Mouse (Mus musculus) lung, embryonic 14.5 days (tissue): ENCODE data around the gene Gm20605. TPM values are rescaled to one million over a fixed set of nuclear protein-coding genes. Genes with fewer than 3 reads are reported as not detected.
A peak's percentile ranks its signal among the peaks of the same experiment; 100 is the strongest.

ENCODE experiments used
- ATAC-seq: fragments of 200-750 bp; cut with Nextera tagmentation; 2 replicates; pipeline ENCODE4 v1.8.0; 2017; ENCODE audit warnings: mild to moderate bottlenecking, moderate TSS enrichment, moderate library complexity; ENCODE audit not compliant: insufficient read depth
- DNase-seq: peaks from one replicate; pipeline ENCODE4 v3.0.0-alpha.2; 2015
- H3K27ac ChIP-seq: fragments of 300-500 bp; sonication (generic); 2 replicates; pipeline ENCODE4 v1.5.1; 2014; ENCODE audit warnings: low read depth, mild to moderate bottlenecking, moderate library complexity
- H3K27me3 ChIP-seq: fragments of 300-500 bp; sonication (generic); 2 replicates; pipeline ENCODE4 v1.6.1; 2014; ENCODE audit warnings: low read length, control low read depth; ENCODE audit not compliant: insufficient read depth
- H3K36me3 ChIP-seq: fragments of 300-500 bp; sonication (generic); 2 replicates; pipeline ENCODE4 v1.6.1; 2014; ENCODE audit warnings: control low read depth; ENCODE audit not compliant: insufficient read depth
- H3K4me1 ChIP-seq: fragments of 300-500 bp; sonication (generic); 2 replicates; pipeline ENCODE4 v1.6.1; 2014; ENCODE audit warnings: antibody characterized with exemption, control low read depth; ENCODE audit not compliant: insufficient read depth
- H3K4me2 ChIP-seq: fragments of 300-500 bp; sonication (generic); 2 replicates; pipeline ENCODE4 v1.6.1; 2014; ENCODE audit warnings: mild to moderate bottlenecking
- H3K4me3 ChIP-seq: fragments of 300-500 bp; sonication (generic); 2 replicates; pipeline ENCODE4 v1.5.1; 2014; ENCODE audit warnings: low read depth, low read length
- H3K9ac ChIP-seq: fragments of 300-500 bp; sonication (generic); 2 replicates; pipeline ENCODE4 v1.6.1; 2014
- H3K9me3 ChIP-seq: fragments of 300-500 bp; sonication (generic); 2 replicates; pipeline ENCODE4 v1.6.1; 2016; ENCODE audit warnings: low read depth, low read length, control low read depth
- CTCF ChIP-seq: IDR thresholded peaks from 2 replicates; pipeline ENCODE4 v1.5.1; 2016; ENCODE audit warnings: antibody characterized with exemption, low read depth
- WGBS: fragments of 180-500 bp; shearing (Covaris S2); extraction: QIAGEN DNeasy Blood & Tissue Kit; methylation state at CpG from one replicate; pipeline ENCODE4 v1.1.7; 2014; 5-methylcytosine and 5-hydroxymethylcytosine counted together
- polyA plus RNA-seq: library from polyadenylated mRNA; unstranded; fragments of >200 nt; fragmentation: Nextera tagmentation; extraction: Ambion mirVana; gene quantifications from 2 replicates; pipeline ENCODE4 v1.2.1, GENCODE M21; 2014

The Gm20605 gene
- polyA plus RNA-seq, 1 experiment from 2014 or later = 11.7 TPM

DNA sequence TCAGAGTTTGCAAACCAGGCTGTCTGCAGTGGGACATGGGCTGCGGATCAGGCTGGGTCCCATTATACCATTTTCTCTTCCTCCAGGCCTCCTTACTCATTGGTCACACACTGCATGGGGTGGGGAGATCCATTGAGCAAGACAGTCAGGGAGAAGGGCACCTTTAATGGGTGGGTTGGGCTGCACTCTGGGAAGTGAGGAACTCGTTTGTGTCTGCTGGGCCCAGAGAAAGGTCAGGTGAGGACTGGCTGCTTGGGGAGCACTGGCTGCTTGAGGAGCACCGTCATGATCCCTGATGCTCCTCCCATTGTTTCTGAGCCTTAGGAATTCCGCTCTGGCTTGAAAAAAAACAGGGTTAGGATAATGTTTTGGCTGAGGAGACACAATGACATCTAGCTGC, 13.9 kb downstream of the Gm20605 start:
- Histone ChIP-seq H3K27ac (no peak overlapping the region), H3K9me3 (no peaks in the 10 kb centered on the region), H3K27me3 (peaks cover 24% of the 10 kb centered on the region), H3K4me1 (no peaks in the 10 kb centered on the region), H3K9ac (no peak overlapping the region), H3K4me3 (no peak overlapping the region), H3K4me2 (no peak overlapping the region), H3K36me3 (peaks cover 51% of the 10 kb centered on the region)
- 41% methylated on average over 4 of the region's 4 CpGs for WGBS
- no peak for ATAC-seq
- TF ChIP-seq CTCF = no peak
- no peak for DNase-seq

GRCm38 (mm10) chr5:137644484-137644883, 15.5 kb downstream of the Gm20605 start:
- TF ChIP-seq CTCF = no peak
- no peaks in the 10 kb centered on the region for H3K4me1 ChIP-seq
- H3K27me3 ChIP-seq = peaks cover 24% of the 10 kb centered on the region
- DNase-seq (no peak), ATAC-seq (no peak)
- no peak overlapping the region for H3K4me2 ChIP-seq
- WGBS = 45% methylated on average over 19 of the region's 19 CpGs
- peaks cover 35% of the 10 kb centered on the region for H3K36me3 ChIP-seq
- H3K9ac ChIP-seq = no peak overlapping the region
- no peak overlapping the region for H3K27ac ChIP-seq
- H3K9me3 ChIP-seq = no peaks in the 10 kb centered on the region
- no peak overlapping the region for H3K4me3 ChIP-seq

DNA sequence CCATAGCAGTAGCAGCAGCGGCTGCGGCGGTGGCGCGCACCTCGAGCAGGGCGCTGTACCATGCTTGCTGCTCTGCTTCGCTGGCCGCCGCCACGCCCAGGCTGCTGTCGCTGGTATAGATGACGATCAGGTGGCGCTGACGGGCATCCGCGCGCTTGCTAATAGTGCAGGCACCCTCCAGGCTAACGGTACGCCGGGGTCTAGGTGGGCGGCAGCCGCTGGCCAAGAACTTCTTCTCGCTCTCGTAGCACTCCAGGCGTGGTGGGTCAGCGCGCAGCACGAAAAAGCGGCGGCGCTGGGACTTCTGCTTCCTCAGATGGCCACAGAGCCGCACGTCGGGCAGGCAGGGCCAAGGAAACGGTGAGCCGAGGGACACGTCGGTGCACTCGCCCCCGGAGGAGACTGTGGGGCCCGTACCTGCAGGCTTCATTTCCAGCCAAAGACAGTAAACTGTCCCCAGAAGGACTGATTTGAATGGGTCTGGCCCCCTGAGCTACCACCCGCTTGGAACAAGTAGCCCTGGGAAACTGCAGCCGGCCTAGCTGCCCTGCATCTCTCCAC, 16.2 kb downstream of the Gm20605 start:
- Histone ChIP-seq H3K9me3 (no peaks in the 10 kb centered on the region), H3K27ac (no peak overlapping the region), H3K27me3 (peaks cover 24% of the 10 kb centered on the region), H3K4me1 (peaks cover 5% of the 10 kb centered on the region; the same call in 1 of the 2 replicates), H3K9ac (peak overlapping the region; percentile 23; the same call in 1 of the 2 replicates), H3K4me2 (peak overlapping the region; percentile 56), H3K36me3 (peaks cover 28% of the 10 kb centered on the region), H3K4me3 (peak overlapping the region; percentile 26)
- TF ChIP-seq CTCF = no peak
- DNase-seq (peak; percentile 52), ATAC-seq (no peak)
- WGBS = 4% methylated on average over 44 of the region's 44 CpGs

GRCm38 (mm10) chr5:137645652-137646091, 16.7 kb downstream of the Gm20605 start, which contains the start of gene Irs3:
TSS of gene Irs3 (minus strand) at chr5:137645714.
- Histone ChIP-seq H3K27me3 (peaks cover 24% of the 10 kb centered on the region), H3K4me1 (peaks cover 5% of the 10 kb centered on the region; the same call in 1 of the 2 replicates)
- DNase-seq = no peak

DNA sequence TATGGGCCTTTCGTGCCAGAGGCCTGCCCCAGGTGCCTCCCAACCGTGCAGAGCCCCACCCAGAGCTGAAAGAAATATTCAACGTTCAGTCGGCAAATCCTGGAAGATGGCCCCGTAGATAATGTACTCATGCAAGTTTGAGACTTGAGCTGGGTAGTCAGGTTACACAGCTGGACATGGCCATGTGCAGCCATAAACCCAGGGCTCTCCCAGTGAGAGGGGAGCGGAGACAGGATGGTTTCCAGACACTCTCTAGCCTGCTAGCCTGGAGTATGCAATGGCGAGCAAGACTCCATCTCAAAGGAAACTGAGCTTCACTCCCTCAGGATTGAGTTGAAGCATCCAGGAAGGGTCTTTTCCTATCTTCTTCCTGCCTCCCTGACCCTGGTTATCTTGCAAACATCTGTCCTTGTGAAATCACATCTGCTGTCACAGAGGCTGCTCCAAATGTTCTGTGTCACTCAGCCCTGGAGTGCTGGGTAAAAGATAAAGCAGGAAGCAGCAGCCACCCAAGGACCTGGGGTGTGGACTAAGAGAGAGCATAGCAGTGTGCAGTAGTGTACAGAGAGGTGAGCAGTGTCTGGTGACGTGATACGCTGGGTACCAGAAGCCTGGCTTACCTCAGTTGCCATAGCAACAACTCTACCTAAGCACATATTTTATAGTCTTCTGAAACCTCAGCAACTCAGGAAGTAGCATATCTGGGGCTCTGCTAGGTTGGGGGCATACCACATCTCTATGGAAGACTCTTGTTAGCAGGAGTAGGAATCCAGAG, 19.0 kb downstream of the Gm20605 start:
- Histone ChIP-seq H3K4me3 (no peak overlapping the region), H3K27me3 (peaks cover 24% of the 10 kb centered on the region), H3K4me1 (peaks cover 5% of the 10 kb centered on the region; the same call in 1 of the 2 replicates), H3K9me3 (no peaks in the 10 kb centered on the region), H3K9ac (no peak overlapping the region), H3K36me3 (peaks cover 15% of the 10 kb centered on the region), H3K4me2 (no peak overlapping the region), H3K27ac (no peak overlapping the region)
- DNase-seq = no peak
- 50% methylated on average over 9 of the region's 9 CpGs for WGBS
- no peak for ATAC-seq
- no peak for TF ChIP-seq CTCF

More at GRCm38 (mm10) chr5:137645652-137646091, 16.7 kb downstream of the Gm20605 start, which contains the start of gene Irs3:
- no peak for TF ChIP-seq CTCF
- H3K27ac ChIP-seq = no peak within 1 kb of the TSS
- H3K9ac ChIP-seq = peak within 1 kb of the TSS; percentile 23; the same call in 1 of the 2 replicates
- WGBS = 22% methylated on average over 11 of the region's 11 CpGs
- peak within 1 kb of the TSS; percentile 26 for H3K4me3 ChIP-seq
- no peaks in the 10 kb centered on the region for H3K9me3 ChIP-seq
- H3K4me2 ChIP-seq = peak within 1 kb of the TSS; percentile 56
- no peak for ATAC-seq
- peaks cover 25% of the 10 kb centered on the region for H3K36me3 ChIP-seq

- DNase-seq = no peak
- WGBS = 22% methylated on average over 4 of the region's 4 CpGs
- no peak for ATAC-seq
- no peaks in the 10 kb centered on the region for H3K9me3 ChIP-seq
- H3K4me1 ChIP-seq = peaks cover 5% of the 10 kb centered on the region; the same call in 1 of the 2 replicates
- H3K9ac ChIP-seq = no peak overlapping the region
- H3K36me3 ChIP-seq = peaks cover 22% of the 10 kb centered on the region
- no peak overlapping the region for H3K4me2 ChIP-seq
- H3K27ac ChIP-seq = no peak overlapping the region
- H3K4me3 ChIP-seq = no peak overlapping the region
- no peak for TF ChIP-seq CTCF
- H3K27me3 ChIP-seq = peaks cover 19% of the 10 kb centered on the region
These were observed 20.3 kb downstream of the Gm20605 start for GRCm38 (mm10) chr5:137649251-137649650.
